Mouse (Mus musculus) brown adipose tissue, adult 24 weeks (tissue): Measurements from ENCODE around the gene Lmntd2. TPM values are rescaled to one million over a fixed set of nuclear protein-coding genes. Genes with fewer than 3 reads are reported as not detected.

Experiments used
- H3K27ac ChIP-seq: fragments of 200-500 bp; replicated peaks from 2 replicates; pipeline ENCODE4 v1.5.1; 2012; ENCODE audit warnings: low read depth, mild to moderate bottlenecking, low read length
- H3K4me1 ChIP-seq: fragments of 200-500 bp; 2 replicates; pipeline ENCODE4 v1.6.1; 2012; ENCODE audit warnings: low read length, mixed read lengths; ENCODE audit not compliant: control insufficient read depth, insufficient read depth, insufficient read length
- H3K4me3 ChIP-seq: fragments of 200-500 bp; 2 replicates; pipeline ENCODE4 v1.5.1; 2012; ENCODE audit warnings: low read depth, mild to moderate bottlenecking, low read length, moderate library complexity; ENCODE audit not compliant: insufficient read depth
- polyA plus RNA-seq: library from polyadenylated mRNA; stranded (reverse); fragments of >200 nt; gene quantifications from 2 replicates; pipeline ENCODE4 v1.2.4, GENCODE M21; 2012; ENCODE audit not compliant: missing spikeins, insufficient read depth, insufficient read length

Lmntd2 gene
- polyA plus RNA-seq, 1 experiment = not detected

DNA sequence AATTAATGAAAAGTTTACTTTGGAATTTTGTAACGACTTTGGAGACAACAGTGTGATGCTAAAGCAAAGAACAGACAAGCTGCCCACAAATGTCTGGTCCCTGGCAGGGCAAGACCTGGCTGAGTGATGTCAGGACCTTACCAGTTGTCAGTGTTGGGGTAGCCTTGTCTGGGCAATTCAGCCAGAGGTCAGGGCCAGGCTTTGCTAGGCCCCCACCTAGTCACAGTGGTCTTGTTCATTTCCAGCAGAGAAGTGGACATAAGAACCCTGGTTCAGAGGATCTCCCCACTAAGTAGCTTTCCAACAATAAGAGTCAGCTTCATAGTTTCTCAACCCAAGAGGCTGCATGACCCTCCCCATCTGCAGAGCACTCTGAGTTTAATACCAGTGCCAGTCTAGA is 6.5 kb upstream of the Lmntd2 start:
- Histone ChIP-seq H3K4me3 (no peak overlapping the region), H3K27ac (no peak overlapping the region), H3K4me1 (peaks cover 14% of the 10 kb centered on the region)

DNA sequence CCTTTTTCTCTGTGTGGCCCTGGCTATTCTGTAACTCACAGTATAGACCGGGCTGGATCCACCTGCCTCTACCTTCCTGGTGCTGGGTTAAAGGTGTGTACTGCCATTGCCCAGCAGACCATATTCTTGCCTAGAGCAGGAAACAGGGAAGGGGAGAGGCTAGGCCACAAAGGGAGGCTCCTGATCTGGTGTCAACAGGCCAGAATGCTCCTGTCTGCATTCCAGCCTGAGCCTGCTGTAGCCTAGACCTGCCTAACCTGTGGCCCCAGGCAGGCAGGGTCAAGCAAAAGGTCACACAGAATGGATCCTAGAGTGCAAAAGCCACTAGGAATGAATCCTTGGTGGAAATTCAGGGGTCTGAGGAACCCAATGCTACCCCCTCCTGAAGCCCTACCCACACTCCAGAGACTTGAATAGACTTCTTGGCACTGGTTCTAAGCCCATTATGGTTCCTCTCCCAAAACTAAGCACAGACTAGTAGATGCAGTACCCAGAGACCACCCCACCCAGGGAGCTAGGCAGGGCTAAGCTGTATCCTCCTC is 5.7 kb upstream of the Lmntd2 start:
- Histone ChIP-seq H3K4me1 (peaks cover 14% of the 10 kb centered on the region), H3K27ac (no peak overlapping the region), H3K4me3 (no peak overlapping the region)

DNA sequence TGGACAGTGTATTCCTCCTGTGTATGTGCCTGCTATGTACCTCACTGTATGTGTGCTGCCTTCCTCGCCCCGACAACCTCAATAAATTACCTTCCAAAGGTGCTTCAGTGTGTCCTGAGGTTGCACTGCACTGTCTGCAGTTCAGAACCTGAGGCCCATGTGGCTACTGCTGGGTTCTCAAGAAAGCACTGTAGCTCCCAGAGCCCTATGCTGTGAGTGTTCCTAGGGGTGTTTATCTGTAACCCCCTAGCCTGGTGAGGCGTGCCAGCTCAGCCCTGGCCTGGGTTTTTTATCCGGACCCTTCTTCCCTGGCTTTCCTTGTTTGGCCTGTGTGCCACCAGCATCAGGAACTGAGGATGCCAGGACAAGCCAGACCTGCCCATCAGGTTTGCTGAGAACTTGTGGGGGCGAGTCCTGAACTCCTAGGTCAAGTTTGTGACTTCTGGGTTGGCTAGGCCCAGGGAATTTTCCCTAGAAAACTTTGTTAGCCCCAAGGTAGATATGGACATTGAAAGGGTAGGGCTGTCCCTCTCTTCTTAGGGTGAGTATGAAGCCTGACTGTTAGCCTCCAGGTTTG is 4.8 kb upstream of the Lmntd2 start:
- peaks cover 14% of the 10 kb centered on the region for H3K4me1 ChIP-seq
- H3K4me3 ChIP-seq = no peak overlapping the region
- no peak overlapping the region for H3K27ac ChIP-seq

DNA sequence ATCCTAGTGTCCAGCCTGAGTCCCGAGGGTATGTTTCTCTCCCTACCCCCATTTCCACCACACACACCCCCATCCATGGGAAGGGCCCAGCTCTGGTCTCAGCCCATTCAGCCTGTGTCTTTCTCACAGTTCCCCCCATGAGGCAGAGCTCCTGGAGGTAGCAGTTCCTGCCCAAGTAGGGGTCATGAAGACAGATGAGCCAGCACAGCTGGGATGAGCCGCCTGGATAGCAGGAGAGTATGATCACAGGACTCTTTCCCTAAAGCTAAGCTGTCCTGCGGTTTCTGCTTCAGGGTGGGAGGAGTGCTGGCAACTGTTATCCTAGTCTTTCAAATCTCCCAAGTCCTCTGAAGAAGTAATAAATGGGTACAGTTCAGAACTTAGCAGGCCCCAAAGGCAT is 4.3 kb upstream of the Lmntd2 start:
- Histone ChIP-seq H3K4me1 (peaks cover 14% of the 10 kb centered on the region), H3K4me3 (no peak overlapping the region), H3K27ac (no peak overlapping the region)

DNA sequence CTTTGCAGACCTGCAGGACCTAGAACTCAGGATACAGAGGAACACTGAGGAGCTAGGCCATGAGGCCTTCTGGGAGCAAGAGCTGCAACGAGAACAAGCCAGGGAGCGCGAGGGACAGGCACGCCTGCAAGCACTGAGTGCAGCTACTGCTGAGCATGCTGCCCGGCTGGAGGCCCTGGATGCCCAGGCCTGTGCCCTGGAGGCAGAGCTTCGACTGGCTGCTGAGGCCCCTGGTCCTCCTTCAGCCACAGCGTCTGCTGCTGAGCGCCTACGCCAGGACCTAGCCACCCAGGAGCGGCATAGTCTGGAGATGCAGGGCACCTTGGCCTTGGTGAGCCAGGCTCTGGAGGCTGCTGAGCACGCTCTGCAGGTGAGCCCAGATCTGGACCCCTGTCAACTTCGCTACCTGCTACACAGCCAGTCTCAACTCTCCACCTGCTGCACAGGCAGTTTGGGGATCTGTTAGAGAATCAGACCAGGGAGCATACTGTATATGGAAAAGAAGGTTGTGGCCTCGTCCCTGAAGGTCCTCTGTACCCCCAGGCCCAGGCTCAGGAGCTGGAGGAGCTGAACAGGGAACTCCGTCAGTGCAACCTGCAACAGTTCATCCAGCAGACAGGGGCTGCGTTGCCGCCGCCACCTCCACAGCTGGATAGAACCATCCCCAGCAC is 3.6 kb upstream of the Lmntd2 start:
- Histone ChIP-seq H3K4me3 (no peak overlapping the region), H3K4me1 (peaks cover 10% of the 10 kb centered on the region), H3K27ac (no peak overlapping the region)

DNA sequence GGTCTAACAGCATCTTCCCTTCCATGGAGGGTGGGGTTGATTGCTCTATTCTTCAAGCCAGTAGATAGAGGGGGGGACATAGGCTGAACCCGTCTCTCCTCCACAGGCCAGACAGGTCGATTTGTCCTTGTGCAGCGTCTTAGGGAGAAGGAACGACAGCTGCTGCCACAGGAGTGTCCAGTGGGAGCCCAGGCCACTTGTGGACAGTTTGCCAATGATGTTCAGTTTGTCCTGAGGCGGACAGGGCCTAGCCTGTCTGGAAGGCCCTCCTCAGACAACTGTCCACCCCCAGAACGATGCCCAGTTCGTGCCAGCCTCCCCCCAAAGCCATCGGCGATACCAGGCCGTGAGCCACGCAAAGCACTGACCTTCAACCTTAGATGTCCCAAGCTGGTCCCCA is 3.0 kb upstream of the Lmntd2 start:
- H3K27ac ChIP-seq = no peak overlapping the region
- no peak overlapping the region for H3K4me3 ChIP-seq
- H3K4me1 ChIP-seq = peaks cover 5% of the 10 kb centered on the region

DNA sequence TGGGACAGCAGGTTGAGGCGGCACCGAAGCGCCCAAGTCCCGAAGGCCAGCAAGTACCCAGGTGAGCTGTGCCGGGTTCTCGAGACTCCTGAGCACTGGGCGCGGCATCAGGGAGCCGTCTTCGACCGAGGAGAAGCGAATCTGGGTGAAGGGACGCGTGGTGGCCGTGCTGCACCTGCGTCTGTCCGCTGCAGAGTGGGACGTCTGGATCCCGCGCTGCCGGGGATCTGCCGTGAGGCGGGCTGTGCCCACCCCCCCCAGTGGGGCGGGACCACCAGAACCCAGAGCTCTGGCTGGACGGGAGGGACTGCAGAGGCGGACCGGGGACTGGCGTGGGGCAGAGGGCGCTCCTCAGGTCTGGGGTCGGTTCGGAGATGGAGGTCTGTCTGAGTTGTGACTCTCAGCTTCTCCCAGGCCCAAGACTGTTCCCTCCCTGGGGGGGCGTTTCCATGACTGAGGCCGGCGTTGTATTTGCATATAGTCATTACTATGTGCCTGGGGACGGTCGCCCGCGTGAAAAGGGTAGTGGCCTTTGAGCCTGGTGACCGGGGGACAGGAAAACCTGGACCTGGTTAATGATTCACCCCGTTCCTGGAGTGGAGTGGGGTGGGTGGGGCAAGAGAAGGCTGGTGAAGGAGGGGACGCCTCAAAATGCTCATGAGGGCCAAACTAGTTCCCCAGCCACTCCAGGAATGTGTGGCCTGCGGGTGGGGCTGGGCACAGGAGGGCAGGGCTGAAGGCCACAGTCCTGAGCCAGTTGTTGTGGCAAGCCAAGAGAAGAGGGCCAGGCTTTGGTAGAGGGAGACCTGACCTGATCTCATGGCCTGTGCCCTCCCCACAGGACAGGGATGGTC is 2.2 kb upstream of the Lmntd2 start:
- peak overlapping the region; percentile 62 for H3K4me3 ChIP-seq
- H3K4me1 ChIP-seq = peaks cover 5% of the 10 kb centered on the region
- no peak overlapping the region for H3K27ac ChIP-seq

DNA sequence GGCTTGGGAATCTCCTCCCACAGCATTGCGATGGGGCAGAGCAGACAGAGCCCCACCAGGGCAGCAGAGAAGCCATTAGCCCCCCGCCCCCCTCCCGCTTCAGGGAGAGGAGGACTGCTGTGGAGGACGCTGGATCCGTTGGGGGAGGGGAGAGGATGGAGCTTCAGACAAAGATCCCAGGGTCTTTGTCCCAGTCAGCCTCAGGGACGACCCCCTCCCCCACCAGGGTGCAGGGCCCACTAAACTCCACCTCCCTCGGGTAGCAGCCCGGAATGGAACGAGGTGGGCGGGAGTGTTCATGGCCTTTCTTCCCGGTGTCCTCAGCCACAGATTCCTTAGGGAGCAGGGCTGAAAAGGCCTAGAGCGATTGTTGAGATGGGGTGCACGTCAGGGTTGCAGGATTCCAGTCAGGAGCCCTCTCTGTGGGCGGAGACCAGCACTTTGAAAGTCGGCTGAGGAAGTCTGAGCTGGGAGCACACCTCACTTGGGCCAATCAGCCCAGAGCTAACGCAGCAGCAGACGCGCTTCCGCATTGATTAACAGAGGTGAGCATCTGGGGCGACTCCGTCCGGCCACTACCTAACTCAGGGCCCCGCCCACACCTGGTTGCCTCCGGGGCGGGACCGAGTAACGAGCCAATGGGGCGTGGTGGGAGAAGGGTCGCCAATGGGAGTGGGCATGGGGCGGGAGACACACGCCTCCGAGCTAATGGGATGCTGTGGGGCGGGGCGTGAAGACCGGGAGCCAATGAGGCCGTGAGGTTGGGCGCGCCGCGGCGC is 1.4 kb upstream of the Lmntd2 start, which contains the start of gene Rassf7:
Gene Rassf7 (plus strand): TSS at position 760 of the 779 bp plus-strand sequence.
- Histone ChIP-seq H3K4me1 (peaks cover 5% of the 10 kb centered on the region), H3K4me3 (peak within 1 kb of the TSS; percentile 62), H3K27ac (no peak within 1 kb of the TSS)

DNA sequence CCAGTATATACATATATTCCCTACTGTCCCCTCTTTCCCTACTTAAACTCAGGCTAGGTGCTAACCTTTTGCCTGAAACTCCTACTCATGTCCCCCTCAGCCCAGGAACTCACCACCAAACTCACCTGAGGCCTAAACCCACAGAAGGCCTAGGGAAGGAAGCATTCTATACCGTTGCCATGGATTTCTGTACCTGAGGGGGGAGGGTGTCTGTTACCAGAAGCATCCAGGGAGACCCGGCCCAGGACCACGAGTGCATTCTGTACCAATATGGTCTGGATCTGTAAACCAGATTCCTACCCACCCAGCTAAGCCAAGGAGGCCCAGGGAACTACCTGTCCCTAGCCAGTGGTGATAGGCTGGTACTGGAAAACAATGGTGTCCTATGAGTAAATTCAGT is 430 bp upstream of the Lmntd2 start:
- no peak overlapping the region for H3K27ac ChIP-seq

DNA sequence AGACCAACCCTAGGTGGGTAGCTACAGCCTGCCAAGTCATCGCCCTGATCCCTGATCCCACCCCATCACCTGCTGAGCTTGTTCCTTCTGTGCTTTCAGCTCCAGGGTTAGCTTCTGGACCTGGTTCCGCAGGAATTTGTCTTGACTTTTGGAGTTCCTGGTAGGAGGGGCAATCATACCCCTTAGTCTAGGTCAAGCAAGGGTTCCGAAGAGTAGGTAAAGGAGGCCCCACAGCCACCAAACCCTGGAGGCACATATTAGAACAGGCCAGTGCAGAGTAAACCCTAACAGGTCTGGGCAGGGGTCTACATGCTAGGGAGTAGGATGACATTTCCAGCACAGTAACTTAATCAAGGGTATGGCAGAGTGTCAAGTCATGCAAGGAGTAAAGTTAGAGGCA is 747 bp downstream of the Lmntd2 start:
- Histone ChIP-seq H3K27ac (no peak overlapping the region), H3K4me1 (peaks cover 5% of the 10 kb centered on the region)

More for the DNA sequence above, 430 bp upstream of the Lmntd2 start:
- Histone ChIP-seq H3K4me1 (peaks cover 5% of the 10 kb centered on the region), H3K4me3 (no peak overlapping the region)

DNA sequence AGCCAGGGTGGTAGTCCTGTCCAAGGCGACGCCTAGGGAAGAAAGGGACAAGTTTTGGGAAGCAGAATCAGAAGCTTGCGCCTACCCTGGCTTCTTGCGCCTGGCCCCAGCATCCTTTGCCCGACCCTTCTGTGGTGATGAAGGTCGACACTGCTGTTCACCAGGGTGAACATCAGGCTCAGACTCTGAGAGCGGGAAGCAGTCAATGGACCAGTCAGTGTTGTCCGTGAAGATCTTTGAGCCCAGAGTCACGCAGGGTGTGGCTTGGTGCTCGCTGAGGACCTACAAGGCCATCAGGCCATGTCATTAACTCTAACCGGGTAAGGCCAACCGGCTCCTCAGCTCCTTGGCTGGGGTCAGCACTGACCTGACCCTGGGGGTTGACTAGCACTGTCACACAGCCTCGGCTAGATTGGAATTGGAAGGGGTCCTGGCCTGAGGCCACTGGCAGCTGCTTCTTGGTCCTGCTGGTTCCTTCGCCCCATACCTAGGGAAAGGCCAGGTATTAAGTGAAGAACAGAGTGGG is 3.2 kb downstream of the Lmntd2 start:
- Histone ChIP-seq H3K4me3 (no peak overlapping the region), H3K27ac (no peak overlapping the region)

More for the DNA sequence above, 747 bp downstream of the Lmntd2 start:
- no peak overlapping the region for H3K4me3 ChIP-seq

DNA sequence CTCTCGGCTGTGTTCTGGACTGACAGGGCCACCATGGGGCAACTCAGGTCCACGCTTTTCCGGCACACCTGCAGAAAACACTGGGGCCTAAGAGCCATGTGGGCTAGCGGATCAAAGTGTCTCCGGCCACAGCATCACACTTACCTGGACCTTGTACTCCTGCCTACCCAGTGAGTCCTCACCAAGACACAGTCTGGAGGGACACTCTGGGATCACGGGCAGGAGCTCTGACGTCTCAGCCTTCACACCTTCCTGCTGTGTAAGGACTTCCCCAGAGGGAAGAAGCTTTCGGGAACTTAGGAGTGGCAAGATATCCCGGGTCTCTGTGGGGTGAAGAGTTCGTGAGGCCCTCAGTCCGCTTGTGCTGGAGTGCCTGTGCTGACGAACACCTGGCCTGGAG is 3.7 kb downstream of the Lmntd2 start:
- no peaks in the 10 kb centered on the region for H3K4me1 ChIP-seq

More for the DNA sequence above, 3.2 kb downstream of the Lmntd2 start:
- H3K4me1 ChIP-seq = no peaks in the 10 kb centered on the region

DNA sequence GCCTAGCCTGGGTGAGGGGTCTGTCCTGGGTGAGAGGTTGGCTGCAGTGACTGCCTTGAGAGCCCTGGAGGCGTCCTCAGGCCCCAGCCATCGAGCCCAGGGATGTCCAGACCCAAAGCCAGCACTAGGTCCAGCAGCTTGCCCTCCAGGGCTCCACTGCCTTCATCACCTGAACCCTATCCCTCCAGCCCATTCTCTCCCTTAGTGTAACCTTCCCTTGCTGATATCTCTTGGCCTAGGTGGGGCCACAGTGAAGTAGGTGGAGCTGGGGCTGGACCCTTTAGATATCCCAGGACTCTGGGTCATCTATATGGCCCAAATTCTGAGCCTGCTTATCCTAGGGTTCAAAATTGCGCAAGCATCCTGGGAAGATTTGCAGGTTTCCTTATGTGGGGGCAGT is 4.4 kb downstream of the Lmntd2 start:
- no peak overlapping the region for H3K27ac ChIP-seq
- no peaks in the 10 kb centered on the region for H3K4me1 ChIP-seq
- no peak overlapping the region for H3K4me3 ChIP-seq

More for the DNA sequence above, 3.7 kb downstream of the Lmntd2 start:
- H3K27ac ChIP-seq = no peak overlapping the region
- H3K4me3 ChIP-seq = no peak overlapping the region

DNA sequence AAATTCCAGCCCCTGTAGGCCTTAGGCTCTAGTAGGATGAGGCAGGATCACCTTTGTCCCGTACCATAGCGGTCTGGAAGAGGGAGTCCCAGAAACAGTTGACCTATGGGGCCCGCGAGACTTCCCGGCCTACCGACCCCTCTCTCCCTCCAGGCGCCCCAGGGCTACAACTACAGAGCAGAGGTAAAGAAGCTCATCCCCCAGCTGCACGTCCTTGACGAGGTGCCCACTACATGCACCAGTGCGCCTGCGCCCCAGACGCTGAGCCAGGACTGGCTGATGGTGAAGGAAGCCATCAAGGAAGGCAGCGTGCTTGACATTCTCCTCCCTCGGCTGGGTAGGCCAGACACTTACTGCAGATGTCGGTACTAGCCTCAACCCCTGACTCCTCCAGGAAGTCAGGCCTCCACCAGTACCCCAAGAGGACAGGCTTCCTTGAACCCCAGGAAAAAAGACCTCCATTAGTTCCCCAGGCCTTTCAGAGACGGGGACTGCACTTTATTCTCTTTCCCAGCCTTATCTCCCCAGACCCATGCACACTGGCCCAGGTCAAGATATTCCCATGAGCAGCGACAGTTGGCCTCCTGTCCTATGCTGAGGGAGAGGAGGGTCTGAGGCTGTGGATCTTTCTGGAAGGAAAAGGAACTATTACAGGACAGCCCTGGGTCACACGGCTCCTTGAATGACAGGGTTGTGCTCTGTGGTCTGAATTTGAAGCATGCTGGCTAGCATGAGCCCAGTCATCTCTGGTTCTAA is 7.5 kb downstream of the Lmntd2 start:
- H3K27ac ChIP-seq = no peak overlapping the region
- H3K4me3 ChIP-seq = no peak overlapping the region
- H3K4me1 ChIP-seq = no peaks in the 10 kb centered on the region
